Mouse (Mus musculus): ENCODE results near the gene Olfr288. TPM values are rescaled to one million over a fixed set of nuclear protein-coding genes. Genes with fewer than 3 reads are reported as not detected.

Olfr288 gene
- polyA plus RNA-seq (2015; fragmentation: Nextera tagmentation; extraction: Ambion mirVana) = not detected in 2 replicates

DNA sequence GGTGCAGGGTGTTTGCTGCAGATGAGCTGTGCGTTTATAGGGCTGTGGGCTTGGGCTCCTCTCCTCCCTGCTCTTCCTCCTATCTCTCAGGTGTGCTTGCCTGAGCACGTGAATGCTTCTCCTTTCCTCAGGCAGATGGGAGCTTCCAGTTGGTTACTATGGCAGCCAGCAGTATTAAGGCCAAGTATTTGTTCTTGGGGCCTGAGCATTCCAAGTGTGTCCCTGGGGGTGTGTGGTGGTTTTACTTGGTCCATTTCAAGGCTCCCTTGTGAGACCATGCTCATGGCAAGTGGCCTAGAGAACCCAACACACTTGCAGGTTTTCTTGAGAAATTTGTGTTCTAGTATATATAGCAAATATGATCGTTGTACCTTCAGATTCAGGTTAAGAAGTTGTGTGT is at the start of gene Olfr288:
TSS of gene Olfr288 (minus strand) at position 101 of the 400 bp plus-strand sequence.
- Histone ChIP-seq H3K9me3 (0 out of 2 replicates have a peak, but pooled peaks cover 3% of the 10 kb centered on the region), H3K4me3 (no peak within 1 kb of the TSS), H3K4me1 (no peaks in the 10 kb centered on the region), H3K27ac (replicated peaks) (no peak within 1 kb of the TSS), H3K27me3 (replicated peaks) (peaks cover 3% of the 10 kb centered on the region; the same call in 1 of the 2 replicates), H3K4me2 (no peak within 1 kb of the TSS), H3K36me3 (no peaks in the 10 kb centered on the region), H3K9ac (no peak within 1 kb of the TSS)
- no peak for ATAC-seq (ENCODE audit: extremely low read depth, insufficient number of reproducible peaks, low FRiP score, low TSS enrichment)
- WGBS = 66% methylated on average over 3 of the region's 3 CpGs

DNA sequence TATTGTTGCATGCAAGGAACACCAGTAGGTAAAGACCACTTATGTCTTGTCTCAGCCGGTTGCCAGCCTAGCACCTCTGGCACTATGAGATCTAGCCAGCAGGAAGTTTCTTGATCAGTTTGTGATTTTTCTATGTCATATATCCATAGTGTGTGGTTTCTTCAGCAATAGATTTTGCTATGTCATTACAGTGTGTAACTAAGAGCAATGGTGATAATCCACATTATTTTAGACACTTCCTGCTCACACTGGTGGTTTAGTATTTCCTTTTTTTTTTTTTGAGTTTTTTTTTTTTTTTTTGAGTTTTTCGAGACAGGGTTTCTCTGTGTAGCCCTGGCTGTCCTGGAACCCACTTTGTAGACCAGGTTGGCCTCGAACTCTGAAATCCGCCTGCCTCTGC is 40.1 kb upstream of the Olfr288 start:
- WGBS = 74% methylated on average over 4 of the region's 4 CpGs
- Histone ChIP-seq H3K4me2 (no peak overlapping the region), H3K27me3 (replicated peaks) (peaks cover 16% of the 10 kb centered on the region), H3K9ac (no peak overlapping the region), H3K4me1 (no peaks in the 10 kb centered on the region), H3K36me3 (no peaks in the 10 kb centered on the region), H3K27ac (replicated peaks) (no peak overlapping the region), H3K9me3 (peaks cover 4% of the 10 kb centered on the region; the same call in 1 of the 2 replicates), H3K4me3 (no peak overlapping the region)
- ATAC-seq (ENCODE audit: extremely low read depth, insufficient number of reproducible peaks, low FRiP score, low TSS enrichment) = no peak

DNA sequence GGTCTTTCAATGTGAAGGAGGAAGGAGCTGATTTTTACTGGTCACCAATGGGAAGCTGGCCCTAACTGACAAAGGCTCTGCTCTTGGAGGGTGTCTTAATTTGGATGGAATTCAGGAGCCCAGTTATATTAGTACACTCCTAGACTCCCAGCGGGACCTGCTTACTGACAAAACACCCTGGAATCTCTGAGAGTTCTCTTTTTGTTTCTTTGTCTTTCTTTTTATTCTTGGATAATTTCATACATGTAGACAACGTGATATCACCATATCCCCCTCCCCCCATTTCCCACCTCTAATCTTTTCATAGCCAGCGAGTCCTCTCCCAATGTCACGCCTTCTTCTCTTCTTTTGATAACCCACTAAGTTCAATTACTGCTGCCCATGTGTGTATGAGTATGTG is 39.0 kb upstream of the Olfr288 start, which contains the start of gene Olfr286:
TSS of gene Olfr286 (minus strand) at position 101 of the 400 bp plus-strand sequence.
- peaks cover 4% of the 10 kb centered on the region; the same call in 1 of the 2 replicates for H3K9me3 ChIP-seq
- H3K9ac ChIP-seq = no peak within 1 kb of the TSS
- H3K27me3 ChIP-seq (replicated peaks) = peaks cover 16% of the 10 kb centered on the region
- H3K4me2 ChIP-seq = no peak within 1 kb of the TSS
- H3K4me1 ChIP-seq = no peaks in the 10 kb centered on the region
- no peak within 1 kb of the TSS for H3K4me3 ChIP-seq
- WGBS = 78% methylated on average over 4 of the region's 4 CpGs
- H3K27ac ChIP-seq (replicated peaks) = no peak within 1 kb of the TSS
- H3K36me3 ChIP-seq = no peaks in the 10 kb centered on the region
- ATAC-seq (ENCODE audit: extremely low read depth, insufficient number of reproducible peaks, low FRiP score, low TSS enrichment) = no peak

DNA sequence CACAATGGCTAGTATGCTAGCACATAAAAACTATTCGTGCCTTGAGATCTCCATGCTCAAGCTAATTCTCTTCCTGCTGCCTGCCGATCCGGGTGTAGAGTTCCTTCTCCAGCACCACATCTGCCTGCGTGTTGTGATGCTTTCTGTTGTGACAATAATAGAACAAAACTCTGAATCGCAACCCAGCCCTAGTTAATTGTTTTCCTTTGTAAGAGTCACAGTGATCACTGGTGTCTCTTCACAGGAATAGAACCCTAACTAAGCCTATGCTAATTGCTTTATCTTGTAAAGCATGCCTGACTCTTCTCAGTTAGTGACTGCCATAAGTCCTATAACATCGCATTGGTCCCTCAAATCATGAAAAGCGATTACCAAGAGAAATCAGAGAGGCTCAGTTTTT is 30.8 kb upstream of the Olfr288 start:
- peaks cover 7% of the 10 kb centered on the region; the same call in 1 of the 2 replicates for H3K27me3 ChIP-seq (replicated peaks)
- ATAC-seq (ENCODE audit: extremely low read depth, insufficient number of reproducible peaks, low FRiP score, low TSS enrichment) = no peak
- no peaks in the 10 kb centered on the region for H3K9me3 ChIP-seq
- WGBS = 65% methylated on average over 7 of the region's 7 CpGs
- H3K4me2 ChIP-seq = no peak overlapping the region
- H3K4me1 ChIP-seq = no peaks in the 10 kb centered on the region
- no peak overlapping the region for H3K9ac ChIP-seq
- H3K27ac ChIP-seq (replicated peaks) = no peak overlapping the region
- H3K4me3 ChIP-seq = no peak overlapping the region
- no peaks in the 10 kb centered on the region for H3K36me3 ChIP-seq

DNA sequence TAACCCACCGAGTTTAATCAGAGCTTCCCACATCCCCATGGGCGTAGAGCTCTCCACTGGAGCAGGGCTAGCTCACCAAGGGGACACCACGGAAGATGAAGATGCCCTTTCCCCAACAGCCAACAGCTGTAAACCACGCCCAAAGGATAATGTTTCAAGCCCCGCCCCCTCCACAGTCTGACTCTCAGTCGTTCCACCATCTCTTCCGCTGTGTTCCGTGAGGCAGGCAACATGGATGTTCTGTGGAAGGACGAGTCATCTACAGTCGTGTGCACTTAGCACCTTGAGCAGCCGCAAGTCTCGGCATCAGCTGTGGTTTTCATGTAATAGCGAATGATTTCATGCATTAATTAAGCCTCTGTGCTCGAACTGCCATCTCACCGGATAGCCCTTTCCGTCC is 30.3 kb upstream of the Olfr288 start:
- H3K36me3 ChIP-seq = no peaks in the 10 kb centered on the region
- H3K4me2 ChIP-seq = no peak overlapping the region
- WGBS = 37% methylated on average over 16 of the region's 16 CpGs
- no peak overlapping the region for H3K4me3 ChIP-seq
- no peak overlapping the region for H3K9ac ChIP-seq
- no peak overlapping the region for H3K27ac ChIP-seq (replicated peaks)
- no peaks in the 10 kb centered on the region for H3K4me1 ChIP-seq
- ATAC-seq (ENCODE audit: extremely low read depth, insufficient number of reproducible peaks, low FRiP score, low TSS enrichment) = no peak
- H3K27me3 ChIP-seq (replicated peaks) = peaks cover 3% of the 10 kb centered on the region; the same call in 1 of the 2 replicates
- H3K9me3 ChIP-seq = no peaks in the 10 kb centered on the region

DNA sequence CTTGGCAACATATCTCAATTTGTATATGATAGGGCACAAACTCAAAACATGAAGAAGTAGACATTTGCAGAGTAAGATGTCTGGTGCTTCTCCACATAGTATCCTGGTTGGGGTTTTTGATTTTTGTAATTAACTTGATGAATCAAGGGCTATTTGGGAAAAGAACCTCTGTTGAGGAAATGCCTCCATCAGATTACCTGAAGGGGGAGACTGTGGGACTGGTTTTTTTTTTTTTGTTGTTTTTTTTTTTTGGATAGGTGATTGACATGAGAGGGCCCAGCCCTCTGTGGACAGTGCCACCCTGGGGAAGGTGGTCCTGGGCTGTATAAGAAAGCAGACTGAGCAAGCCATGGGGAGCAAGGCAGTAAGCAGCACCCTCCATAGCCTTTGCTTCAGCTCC is 27.0 kb upstream of the Olfr288 start:
- Histone ChIP-seq H3K9ac (no peak overlapping the region), H3K27ac (replicated peaks) (no peak overlapping the region), H3K4me3 (no peak overlapping the region), H3K4me1 (no peaks in the 10 kb centered on the region), H3K9me3 (no peaks in the 10 kb centered on the region), H3K27me3 (replicated peaks) (no peaks in the 10 kb centered on the region), H3K4me2 (no peak overlapping the region), H3K36me3 (no peaks in the 10 kb centered on the region)
- ATAC-seq (ENCODE audit: extremely low read depth, insufficient number of reproducible peaks, low FRiP score, low TSS enrichment) = no peak

DNA sequence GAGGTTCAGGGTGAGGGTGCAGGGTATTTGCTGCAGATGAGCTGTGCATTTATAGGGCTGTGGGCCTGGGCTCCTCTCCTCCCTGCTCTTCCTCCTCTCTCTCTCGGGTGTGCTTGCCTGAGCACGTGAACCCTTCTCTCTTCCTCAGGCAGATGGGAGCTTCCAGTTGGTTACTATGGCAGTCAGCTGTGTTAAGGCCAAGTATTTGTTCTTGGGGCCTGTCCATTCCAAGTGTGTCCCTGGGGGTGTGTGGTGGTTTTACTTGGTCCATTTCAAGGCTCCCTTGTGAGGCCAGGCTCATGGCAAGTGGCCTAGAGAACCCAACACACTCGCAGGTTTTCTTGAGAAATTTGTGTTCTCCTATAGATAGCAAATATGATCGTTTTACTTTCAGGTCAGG is 25.5 kb upstream of the Olfr288 start, which contains the start of the genes Gm44579 and Olfr287:
TSS of gene Gm44579 (minus strand) at position 101 of the 400 bp plus-strand sequence.
TSS of gene Olfr287 (minus strand) at position 180 of the 400 bp plus-strand sequence.
- 58% methylated on average over 4 of the region's 4 CpGs for WGBS

DNA sequence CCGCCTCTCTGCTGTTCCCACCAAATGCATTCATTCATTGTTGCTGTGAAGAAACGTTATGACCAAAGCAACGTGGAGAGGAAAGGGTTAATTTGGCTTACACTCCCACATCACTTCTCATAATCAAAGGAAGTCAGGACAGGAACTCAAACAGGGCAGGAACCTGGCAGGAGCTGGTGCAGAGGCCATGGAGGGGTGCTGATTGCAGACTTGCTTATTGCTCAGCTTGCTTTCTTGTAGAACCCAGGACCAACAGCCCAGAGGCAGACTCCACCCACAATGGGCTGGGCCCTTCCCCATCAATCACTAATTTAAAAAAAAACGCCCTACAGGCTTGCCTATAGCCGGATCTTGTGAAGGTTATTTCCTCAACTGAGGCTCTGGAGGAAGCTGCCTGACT is 18.8 kb upstream of the Olfr288 start:
- Histone ChIP-seq H3K4me3 (no peak overlapping the region), H3K4me1 (peaks cover 9% of the 10 kb centered on the region; the same call in 1 of the 2 replicates), H3K9me3 (no peaks in the 10 kb centered on the region), H3K4me2 (no peak overlapping the region), H3K27ac (replicated peaks) (no peak overlapping the region), H3K36me3 (no peaks in the 10 kb centered on the region), H3K9ac (no peak overlapping the region), H3K27me3 (replicated peaks) (no peaks in the 10 kb centered on the region)
- ATAC-seq (ENCODE audit: extremely low read depth, insufficient number of reproducible peaks, low FRiP score, low TSS enrichment) = no peak
- WGBS = 57% methylated on average over 5 of the region's 5 CpGs

More for the DNA sequence above, 25.5 kb upstream of the Olfr288 start, which contains the start of the genes Gm44579 and Olfr287:
- no peak for ATAC-seq (ENCODE audit: extremely low read depth, insufficient number of reproducible peaks, low FRiP score, low TSS enrichment)
- no peak within 1 kb of the TSS for H3K9ac ChIP-seq
- no peaks in the 10 kb centered on the region for H3K4me1 ChIP-seq
- H3K27me3 ChIP-seq (replicated peaks) = no peaks in the 10 kb centered on the region
- no peak within 1 kb of the TSS for H3K4me2 ChIP-seq
- no peaks in the 10 kb centered on the region for H3K36me3 ChIP-seq
- no peaks in the 10 kb centered on the region for H3K9me3 ChIP-seq
- H3K4me3 ChIP-seq = no peak within 1 kb of the TSS
- H3K27ac ChIP-seq (replicated peaks) = no peak within 1 kb of the TSS

DNA sequence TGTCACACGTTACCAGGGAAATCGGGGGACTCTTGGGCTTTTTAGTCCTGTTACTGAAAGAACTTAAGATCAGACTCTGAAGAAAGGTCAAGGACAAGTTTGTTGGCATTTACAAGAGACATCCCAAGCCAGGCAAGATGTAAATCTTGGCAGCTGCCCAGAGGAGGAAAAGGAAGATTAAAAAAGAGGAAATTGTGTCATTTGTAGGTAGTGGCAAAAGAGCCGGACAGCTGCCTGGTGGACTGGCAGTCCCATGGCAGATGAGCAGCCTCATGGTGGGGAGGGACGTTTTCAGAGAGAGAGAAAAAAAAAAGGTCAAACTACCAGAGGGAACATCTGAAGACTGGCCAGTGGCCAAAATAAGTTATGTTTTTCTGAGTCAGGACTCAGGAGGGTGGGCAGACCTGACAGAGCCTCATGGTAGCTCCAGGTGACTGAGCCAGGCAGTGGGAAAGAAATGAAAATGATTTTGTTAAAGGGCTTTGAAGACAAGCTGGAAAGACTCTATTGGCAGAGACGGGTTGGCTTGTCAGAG is 18.1 kb upstream of the Olfr288 start:
- Histone ChIP-seq H3K4me1 (peaks cover 9% of the 10 kb centered on the region; the same call in 1 of the 2 replicates), H3K4me3 (no peak overlapping the region), H3K27ac (replicated peaks) (no peak overlapping the region), H3K27me3 (replicated peaks) (no peaks in the 10 kb centered on the region), H3K9me3 (no peaks in the 10 kb centered on the region), H3K9ac (no peak overlapping the region), H3K36me3 (no peaks in the 10 kb centered on the region), H3K4me2 (no peak overlapping the region)
- no peak for ATAC-seq (ENCODE audit: extremely low read depth, insufficient number of reproducible peaks, low FRiP score, low TSS enrichment)
- WGBS = 64% methylated on average over 5 of the region's 5 CpGs

DNA sequence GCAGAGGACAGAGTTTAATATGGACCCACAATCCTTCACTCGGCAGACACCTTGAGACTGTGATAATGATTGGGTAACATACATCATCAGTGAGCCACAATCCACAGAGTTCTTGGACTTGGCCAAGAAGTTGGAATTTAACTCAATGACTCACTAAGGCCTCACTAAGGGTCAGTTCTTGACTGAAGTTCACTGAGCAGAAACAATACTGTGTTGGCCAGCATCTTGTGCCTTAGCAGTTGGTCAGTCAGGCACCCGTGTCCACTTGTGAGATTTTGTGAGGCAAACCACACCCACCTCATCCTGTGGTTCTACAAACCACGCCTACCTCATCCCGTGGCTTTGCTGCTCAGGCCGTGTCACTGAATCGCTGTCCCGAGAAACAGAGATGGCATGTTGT is 14.3 kb upstream of the Olfr288 start:
- 75% methylated on average over 7 of the region's 7 CpGs for WGBS
- Histone ChIP-seq H3K9ac (no peak overlapping the region), H3K27ac (replicated peaks) (no peak overlapping the region), H3K27me3 (replicated peaks) (no peaks in the 10 kb centered on the region; the same call in 1 of the 2 replicates), H3K4me1 (peaks cover 9% of the 10 kb centered on the region; the same call in 1 of the 2 replicates), H3K36me3 (no peaks in the 10 kb centered on the region), H3K4me2 (no peak overlapping the region), H3K4me3 (no peak overlapping the region), H3K9me3 (no peaks in the 10 kb centered on the region)
- no peak for ATAC-seq (ENCODE audit: extremely low read depth, insufficient number of reproducible peaks, low FRiP score, low TSS enrichment)

DNA sequence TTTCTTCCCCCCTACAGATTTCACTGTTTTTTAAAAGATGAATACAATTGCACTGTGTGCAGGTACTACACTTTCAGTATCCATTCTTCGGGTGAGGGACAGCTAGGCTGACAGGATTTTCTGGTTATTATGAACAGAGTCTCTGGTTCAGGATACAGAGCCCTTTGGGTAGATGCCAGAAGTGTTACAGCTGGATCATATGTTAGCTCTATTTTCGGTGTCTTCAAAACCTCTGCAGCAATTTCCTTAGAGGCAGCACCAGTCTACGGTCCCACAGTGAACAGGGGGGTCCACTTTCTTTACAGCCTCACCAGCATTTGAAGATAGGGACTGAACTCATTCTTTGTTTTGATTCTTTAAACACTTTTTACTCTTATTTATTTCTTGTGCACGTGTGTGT is 10.9 kb downstream of the Olfr288 start:
- no peak overlapping the region for H3K9ac ChIP-seq
- 56% methylated on average over 4 of the region's 4 CpGs for WGBS
- no peak for ATAC-seq (ENCODE audit: extremely low read depth, insufficient number of reproducible peaks, low FRiP score, low TSS enrichment)

More for the DNA sequence above, 10.9 kb downstream of the Olfr288 start:
- Histone ChIP-seq H3K36me3 (no peaks in the 10 kb centered on the region), H3K9me3 (no peaks in the 10 kb centered on the region), H3K27me3 (replicated peaks) (no peaks in the 10 kb centered on the region), H3K27ac (replicated peaks) (no peak overlapping the region), H3K4me3 (no peak overlapping the region), H3K4me1 (peaks cover 17% of the 10 kb centered on the region), H3K4me2 (no peak overlapping the region)
